Mouse (Mus musculus): ENCODE measurements around the gene Prdm8.

GRCm38 (mm10) chr5:98168356-98169285 lies 1.6 kb downstream of the Prdm8 start:
- TF ChIP-seq CTCF (IDR thresholded peaks at IDR 0.05) (no peak), EP300 (IDR thresholded peaks at IDR 0.05; ENCODE audit: insufficient read depth, low read depth, low read length) (no peak)

Data from heart, adult 2 months (tissue).